Mouse (Mus musculus) spleen, adult 12 weeks (tissue): Measurements from ENCODE around the gene Fcho2.

Experiments
- DNase-seq: peaks from one replicate; pipeline ENCODE4 v3.0.0; 2022; ENCODE audit warnings: low spot score

Fcho2 gene

DNA sequence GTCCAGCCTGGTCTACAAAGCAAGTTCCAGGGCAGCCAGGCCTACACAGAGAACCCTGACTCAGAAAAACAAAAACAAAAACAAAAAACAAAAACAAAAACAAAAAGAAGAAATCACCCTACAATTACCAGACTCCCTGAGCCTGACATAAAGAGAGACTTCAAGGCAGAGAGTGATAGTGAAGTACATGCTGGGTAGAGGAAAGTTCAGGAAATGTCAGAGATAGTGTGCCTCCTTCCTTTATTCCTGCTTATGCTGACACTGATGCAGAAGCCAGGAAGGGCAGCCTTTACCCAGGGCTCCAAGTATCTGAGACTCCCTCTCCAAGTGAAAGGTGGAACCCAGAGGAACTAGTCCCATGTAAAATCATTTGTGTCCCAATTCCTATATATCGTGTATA lies 10.8 kb downstream of the Fcho2 start:
- no peak for DNase-seq

- DNase-seq, result no peak
Measured at GRCm38 (mm10) chr13:98803699-98804098, 11.6 kb downstream of the Fcho2 start.

GRCm38 (mm10) chr13:98802957-98803356 lies 12.3 kb downstream of the Fcho2 start:
- DNase-seq, result no peak

GRCm38 (mm10) chr13:98795511-98795910 lies 19.7 kb downstream of the Fcho2 start:
- DNase-seq, result no peak

DNA sequence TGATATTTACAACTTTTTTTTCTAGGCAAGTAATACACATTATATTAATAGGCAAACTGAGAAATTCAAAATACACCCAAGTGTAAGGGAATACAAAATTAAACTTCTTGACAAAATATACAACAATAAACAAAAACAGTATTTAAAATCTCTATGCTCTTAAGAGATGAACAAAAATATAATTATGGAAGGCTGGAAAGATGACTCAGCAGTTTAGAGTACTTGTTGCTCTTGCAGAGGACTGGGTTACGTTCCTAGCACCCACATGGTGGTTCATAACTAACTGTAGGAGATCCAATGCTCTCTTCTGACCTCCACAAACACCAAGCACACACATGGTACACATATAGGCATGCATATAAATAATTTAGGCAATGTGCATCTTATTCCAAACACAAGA lies 22.4 kb downstream of the Fcho2 start:
- DNase-seq, result no peak

- no peak for DNase-seq
Measured at GRCm38 (mm10) chr13:98791693-98792092, 23.6 kb downstream of the Fcho2 start.

GRCm38 (mm10) chr13:98786970-98787685 lies 28.1 kb downstream of the Fcho2 start:
- no peak for DNase-seq

- no peak for DNase-seq
Measured at GRCm38 (mm10) chr13:98777959-98778358, 37.3 kb downstream of the Fcho2 start.

GRCm38 (mm10) chr13:98771484-98771883 lies 43.8 kb downstream of the Fcho2 start:
- no peak for DNase-seq

- DNase-seq, result no peak
Measured at GRCm38 (mm10) chr13:98768329-98768728, 46.9 kb downstream of the Fcho2 start.

GRCm38 (mm10) chr13:98761771-98762170 lies 53.5 kb downstream of the Fcho2 start:
- no peak for DNase-seq

GRCm38 (mm10) chr13:98755886-98756285 lies 59.4 kb downstream of the Fcho2 start:
- DNase-seq, result no peak

DNA sequence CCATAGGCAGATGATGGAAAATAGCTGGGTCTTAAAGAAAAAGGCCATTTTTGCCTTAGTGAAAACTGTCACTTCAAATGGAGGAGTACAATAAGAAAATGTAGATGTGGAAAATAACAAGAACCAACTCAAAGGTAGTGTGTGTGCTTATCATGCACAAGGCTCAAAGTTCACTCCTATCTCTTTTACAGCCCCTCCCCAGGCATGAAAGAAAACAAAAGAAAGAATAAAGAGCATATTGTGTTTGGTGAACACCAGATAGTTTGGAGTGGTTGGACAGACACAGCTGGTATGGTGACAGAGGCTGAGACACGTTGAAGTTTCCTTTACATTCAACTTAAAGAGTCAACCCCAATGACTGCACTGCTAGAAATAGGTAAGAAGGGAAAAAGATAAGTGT lies 70.6 kb downstream of the Fcho2 start:
- no peak for DNase-seq

- no peak for DNase-seq
Measured at GRCm38 (mm10) chr13:98743829-98744228, 71.4 kb downstream of the Fcho2 start.

- DNase-seq, result no peak
Measured at GRCm38 (mm10) chr13:98743214-98743613, 72.0 kb downstream of the Fcho2 start.

- DNase-seq, result no peak
Measured at GRCm38 (mm10) chr13:98738213-98738612, 77.0 kb downstream of the Fcho2 start.

- DNase-seq, result no peak
Measured at GRCm38 (mm10) chr13:98733292-98733691, 82.0 kb downstream of the Fcho2 start.

- no peak for DNase-seq
Measured at GRCm38 (mm10) chr13:98729271-98730062, 85.8 kb downstream of the Fcho2 start.

DNA sequence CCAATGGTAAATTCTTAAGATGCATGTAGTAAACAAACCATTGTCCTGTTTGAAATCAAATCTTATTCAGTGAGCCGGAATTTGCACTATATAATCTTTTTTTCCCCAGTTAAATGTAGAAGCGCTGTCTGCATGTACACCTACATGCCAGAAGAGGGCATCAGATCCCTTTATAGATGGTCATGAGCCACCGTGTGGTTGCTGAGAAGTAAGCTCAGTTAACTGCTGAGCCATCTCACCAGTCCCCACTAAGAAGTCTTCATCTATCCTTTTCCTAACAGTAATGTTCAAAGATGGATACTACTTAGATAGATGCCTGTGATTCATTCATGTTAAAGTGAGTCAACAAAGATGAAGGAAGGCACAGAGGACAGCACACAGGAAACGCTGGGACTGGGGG lies 88.8 kb downstream of the Fcho2 start:
- no peak for DNase-seq

DNA sequence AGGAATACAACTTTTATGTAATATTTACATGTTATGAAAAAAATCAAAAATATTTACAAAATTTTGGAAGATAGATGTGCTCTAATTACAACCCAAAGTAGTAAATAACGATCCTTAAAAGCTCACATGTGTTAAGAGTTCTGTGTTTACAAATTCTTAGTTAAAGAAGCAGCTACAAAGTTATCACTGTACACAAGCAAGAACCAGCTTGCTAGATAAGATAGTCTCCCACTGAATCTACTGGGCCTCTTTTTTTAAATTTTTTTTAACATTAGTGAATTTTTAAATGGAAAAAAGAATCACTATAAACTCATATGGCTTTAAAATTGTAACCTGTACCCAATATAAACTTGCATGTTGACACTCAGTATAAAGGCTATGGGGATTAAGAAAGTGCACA lies 91.8 kb downstream of the Fcho2 start:
- DNase-seq, result no peak

DNA sequence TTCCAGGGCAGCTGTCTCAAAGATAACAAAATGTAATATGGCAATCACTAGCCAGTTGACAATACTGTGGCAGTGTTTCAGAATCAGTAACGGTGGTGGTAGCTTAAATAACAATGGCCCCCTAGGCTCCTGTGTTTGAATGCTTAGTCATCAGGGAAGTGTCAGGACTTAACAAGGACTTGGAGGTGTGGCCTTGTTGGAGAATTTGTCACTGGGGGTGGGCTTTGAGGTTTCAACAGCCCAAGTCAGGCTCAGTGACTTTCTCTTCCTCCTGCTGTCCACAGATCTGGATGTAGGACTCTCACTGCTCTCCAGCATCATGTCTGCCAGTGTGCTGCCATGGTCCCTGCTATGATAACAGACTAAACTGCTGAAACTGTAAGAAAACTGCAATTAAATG lies 93.0 kb downstream of the Fcho2 start:
- no peak for DNase-seq

DNA sequence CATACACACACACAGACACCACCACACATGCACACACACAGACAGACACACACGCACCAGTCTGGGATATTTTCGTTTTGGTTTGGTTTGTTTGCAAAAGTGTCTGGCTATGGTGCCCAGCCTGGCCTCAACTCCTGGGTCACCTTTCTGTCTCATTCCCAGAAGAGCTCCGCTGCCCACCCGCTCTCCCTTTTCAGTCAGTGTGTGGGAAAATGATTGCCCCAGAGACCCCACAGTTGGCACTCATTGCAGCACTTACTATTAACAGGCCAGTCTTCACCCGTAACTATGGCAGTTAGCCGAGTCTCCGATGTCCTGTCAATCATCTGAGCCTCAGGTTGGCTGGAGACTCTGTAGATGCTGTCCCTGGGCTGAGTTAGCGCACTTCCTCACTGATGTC lies 99.1 kb downstream of the Fcho2 start:
- DNase-seq, result no peak

DNA sequence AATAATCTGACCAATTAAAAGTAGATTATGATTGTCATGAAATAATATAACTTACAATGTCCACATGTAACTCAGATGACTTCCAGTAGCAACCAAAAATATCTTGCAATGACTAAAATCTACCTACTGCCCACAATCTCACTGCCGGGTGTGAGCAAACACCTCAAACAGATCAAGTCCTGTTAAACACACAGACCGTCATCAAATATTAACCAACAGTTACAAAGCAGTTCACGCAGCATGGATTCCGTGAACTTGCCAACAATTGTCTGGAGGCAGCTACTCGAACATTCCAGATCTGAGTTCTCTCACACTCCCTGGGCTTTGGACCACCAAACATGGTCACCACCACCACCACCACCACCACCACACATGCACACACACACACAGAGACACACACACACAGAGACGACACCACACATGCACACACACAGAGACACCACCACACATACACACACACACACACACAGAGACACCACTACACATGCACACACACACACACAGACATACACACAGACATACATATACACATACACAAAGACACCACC lies 99.7 kb downstream of the Fcho2 start:
- DNase-seq, result no peak
